Mouse (Mus musculus) adrenal gland, postnatal 10 days (tissue): Measurements from ENCODE around the gene Pafah1b2. TPM values are rescaled to one million over a fixed set of nuclear protein-coding genes. Genes with fewer than 3 reads are reported as not detected.

Experiments used
- DNase-seq: peaks from one replicate; pipeline ENCODE4 v3.0.0; 2021; ENCODE audit warnings: mixed read lengths
- microRNA-seq: library from miRNA; unstranded; fragments of <30 nt; microRNA quantifications from one replicate; pipeline ENCODE4 v1.2.0, GENCODE M21; 2021
- total RNA-seq, 2 experiments: library from RNA; stranded (reverse); gene quantifications; 2 replicates each; pipeline ENCODE4 v1.2.3; 2021

Gene Pafah1b2
- total RNA-seq, 2 experiments from 2014 or later = 118 to 119 TPM

DNA sequence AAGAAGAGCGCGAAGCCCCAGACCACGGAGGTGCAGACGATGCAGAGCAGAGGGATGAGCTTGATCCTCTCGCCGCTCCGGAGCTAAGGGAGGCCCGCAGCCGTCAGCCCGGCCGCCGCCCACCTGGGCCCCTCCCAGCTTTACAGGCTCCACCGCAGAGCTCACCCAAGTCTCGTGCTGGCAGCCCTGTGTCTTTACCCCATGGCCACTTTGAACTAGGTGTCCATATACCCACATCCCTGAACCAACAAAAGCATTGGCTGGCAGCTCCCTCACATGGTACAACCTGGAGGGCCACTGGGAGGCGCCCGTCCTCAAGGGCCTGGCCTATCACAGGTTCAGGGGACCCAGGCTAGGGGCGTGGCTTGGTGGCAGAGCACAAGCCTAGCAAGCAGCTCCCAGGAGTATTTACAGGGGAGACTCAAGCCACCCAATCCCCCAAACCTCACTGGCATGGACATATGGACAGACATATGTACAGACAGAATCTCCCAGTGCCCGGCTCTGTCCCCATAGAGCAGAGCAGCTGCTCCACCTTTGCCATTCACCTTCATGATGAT lies 71.1 kb downstream of the Pafah1b2 start:
- DNase-seq = no peak

GRCm38 (mm10) chr9:45939794-45940193 lies 72.7 kb downstream of the Pafah1b2 start:
- DNase-seq = no peak

GRCm38 (mm10) chr9:45938952-45939637 lies 73.4 kb downstream of the Pafah1b2 start:
- no peak for DNase-seq

GRCm38 (mm10) chr9:45938088-45938487 lies 74.4 kb downstream of the Pafah1b2 start:
- DNase-seq = peak; percentile 83

GRCm38 (mm10) chr9:45936883-45937282 lies 75.6 kb downstream of the Pafah1b2 start:
- peak; percentile 78 for DNase-seq

GRCm38 (mm10) chr9:45935628-45936210 lies 76.8 kb downstream of the Pafah1b2 start, which contains the start of gene Tagln:
TSS of gene Tagln (minus strand) at chr9:45936058.
- no peak for DNase-seq

GRCm38 (mm10) chr9:45932571-45933415 lies 79.7 kb downstream of the Pafah1b2 start:
- DNase-seq = no peak

DNA sequence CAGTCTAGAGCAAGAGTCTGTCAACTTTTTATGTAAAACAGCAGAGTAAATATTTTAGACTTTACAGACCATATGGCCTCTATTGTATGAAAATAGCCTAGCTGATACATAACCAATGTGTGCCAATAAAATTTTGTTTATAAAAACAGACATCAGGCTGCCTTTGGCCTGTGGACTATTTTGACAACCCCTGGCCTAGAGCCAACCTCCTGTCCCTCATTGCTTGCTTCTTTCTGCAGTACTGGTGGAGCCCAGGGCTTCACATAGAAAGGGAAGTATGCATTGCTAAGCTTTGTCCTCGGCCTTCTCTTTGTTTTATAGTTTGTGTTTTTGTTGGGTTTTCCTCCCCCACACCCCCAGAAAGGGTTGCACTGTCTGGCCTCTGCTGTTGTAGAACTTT lies 80.5 kb downstream of the Pafah1b2 start:
- peak; percentile 52 for DNase-seq

GRCm38 (mm10) chr9:45929285-45929684 lies 83.2 kb downstream of the Pafah1b2 start:
- no peak for DNase-seq

- no peak for DNase-seq
These were observed 92.6 kb downstream of the Pafah1b2 start for GRCm38 (mm10) chr9:45919895-45920294.

- DNase-seq = peak; percentile 80
These were observed 95.2 kb downstream of the Pafah1b2 start for GRCm38 (mm10) chr9:45917041-45917934.

- DNase-seq = no peak
These were observed 96.8 kb downstream of the Pafah1b2 start for GRCm38 (mm10) chr9:45915659-45916058.

Small RNA genes lying within 50 kb of the gene (microRNA-seq; reads per million reads assigned to microRNA genes)
- not detected for gene Mir7087

Other genes with a start within 250 kb of the Pafah1b2 start
- 10 to 100 TPM; 10.2 to 16.1 TPM for gene Cep164, start 184.0 kb downstream of the Pafah1b2 start, total RNA-seq
- 10 to 100 TPM; 28.8 to 30.4 TPM for gene Bace1, start 174.1 kb downstream of the Pafah1b2 start, total RNA-seq
- 10 to 100 TPM; 23.4 to 29.6 TPM for gene Pcsk7, start 106.2 kb downstream of the Pafah1b2 start, total RNA-seq
- gene Rnf214, start 105.8 kb downstream of the Pafah1b2 start, total RNA-seq = 10 to 100 TPM; 37.4 to 42.3 TPM
- gene Tagln, start 76.6 kb downstream of the Pafah1b2 start, total RNA-seq = 10 to 100 TPM; 53.1 to 84.6 TPM
- gene Sidt2, start 57.4 kb downstream of the Pafah1b2 start, total RNA-seq = 100 to 1,000 TPM; 160 to 179 TPM
- 10 to 100 TPM; 50.2 to 55.1 TPM for gene Sik3, start 130 bp upstream of the Pafah1b2 start, total RNA-seq
- 1,000 to 10,000 TPM; 1,779 to 4,788 TPM for gene Apoa1, start 215.9 kb upstream of the Pafah1b2 start, total RNA-seq
- 10 to 100 TPM; 25.1 to 63.1 TPM for gene Apoc3, start 222.9 kb upstream of the Pafah1b2 start, total RNA-seq
- 1 to 10 TPM; 2.9 to 8.5 TPM for gene Apoa4, start 228.0 kb upstream of the Pafah1b2 start, total RNA-seq